Mouse (Mus musculus): ENCODE results near the gene Tab1.

- TF ChIP-seq POLR2A (IDR thresholded peaks at IDR 0.05; ENCODE audit: extremely low read depth, insufficient read depth, low read length) (no peak), CTCF (IDR thresholded peaks at IDR 0.05; ENCODE audit: extremely low read depth, insufficient read depth, low read length) (no peak)
These were observed 11.1 kb upstream of the Tab1 start for GRCm38 (mm10) chr15:80121721-80122325.

Measured in cortical plate, adult 2 months (tissue).